Mouse (Mus musculus) testis, adult 2 months (tissue): ENCODE data around the gene Tex29. TPM values are rescaled to one million over a fixed set of nuclear protein-coding genes. Genes with fewer than 3 reads are reported as not detected.

Experiments used
- H3K27ac ChIP-seq: fragments of 200-500 bp; 2 replicates; pipeline ENCODE4 v1.5.1; 2012; ENCODE audit warnings: low read depth, low read length; ENCODE audit not compliant: control insufficient read depth, insufficient read depth
- H3K27me3 ChIP-seq: fragments of 200-500 bp; 2 replicates; pipeline ENCODE4 v1.6.1; 2012; ENCODE audit warnings: mild to moderate bottlenecking, low read length, moderate library complexity; ENCODE audit not compliant: control insufficient read depth, insufficient read depth
- H3K36me3 ChIP-seq: fragments of 200-500 bp; 2 replicates; pipeline ENCODE4 v1.6.1; 2012; ENCODE audit warnings: mild to moderate bottlenecking, low read length; ENCODE audit not compliant: control insufficient read depth, insufficient read depth
- H3K4me1 ChIP-seq: fragments of 200-500 bp; 2 replicates; pipeline ENCODE4 v1.6.1; 2012; ENCODE audit warnings: low read length; ENCODE audit not compliant: control insufficient read depth, insufficient read depth
- H3K4me3 ChIP-seq: fragments of 200-500 bp; 2 replicates; pipeline ENCODE4 v1.5.1; 2012; ENCODE audit warnings: low read depth, mild to moderate bottlenecking, low read length, moderate library complexity, mixed read lengths; ENCODE audit not compliant: control insufficient read depth
- CTCF ChIP-seq: fragments of 200-500 bp; IDR thresholded peaks from 2 replicates; pipeline ENCODE4 v1.5.1; 2012; ENCODE audit warnings: low read depth, mild to moderate bottlenecking, inconsistent platforms, low read length, moderate library complexity; ENCODE audit not compliant: control insufficient read depth, insufficient read depth, insufficient replicate concordance
- POLR2A ChIP-seq: fragments of 200-500 bp; IDR thresholded peaks from 2 replicates; pipeline ENCODE4 v1.6.1; 2012; ENCODE audit warnings: low read depth, mild to moderate bottlenecking, inconsistent platforms, low read length, moderate library complexity; ENCODE audit not compliant: control insufficient read depth
- polyA plus RNA-seq: library from polyadenylated mRNA; depleted of rRNA; stranded (reverse); fragments of >200 nt; gene quantifications from 2 replicates; pipeline ENCODE4 v1.2.3, GENCODE M21; 2012; rRNA removed

Gene Tex29
- polyA plus RNA-seq, 1 experiment, result 190 TPM

- no peak overlapping the region for H3K4me3 ChIP-seq
- no peaks in the 10 kb centered on the region for H3K36me3 ChIP-seq
- no peaks in the 10 kb centered on the region for H3K4me1 ChIP-seq
- no peaks in the 10 kb centered on the region for H3K27me3 ChIP-seq
- no peak overlapping the region for H3K27ac ChIP-seq
- TF ChIP-seq POLR2A (no peak), CTCF (no peak)
Observed at GRCm38 (mm10) chr8:11889156-11890018, 49.1 kb downstream of the Tex29 start.

GRCm38 (mm10) chr8:11892756-11893155 is 52.5 kb downstream of the Tex29 start:
- H3K36me3 ChIP-seq, result no peaks in the 10 kb centered on the region
- H3K4me3 ChIP-seq, result no peak overlapping the region
- H3K27ac ChIP-seq, result no peak overlapping the region
- no peaks in the 10 kb centered on the region for H3K27me3 ChIP-seq
- no peaks in the 10 kb centered on the region for H3K4me1 ChIP-seq
- TF ChIP-seq POLR2A, result no peak
- no peak for TF ChIP-seq CTCF

- no peaks in the 10 kb centered on the region for H3K4me1 ChIP-seq
- no peak overlapping the region for H3K4me3 ChIP-seq
- H3K27ac ChIP-seq, result no peak overlapping the region
- TF ChIP-seq POLR2A, result no peak
- no peak for TF ChIP-seq CTCF
- H3K36me3 ChIP-seq, result no peaks in the 10 kb centered on the region
- H3K27me3 ChIP-seq, result no peaks in the 10 kb centered on the region
Observed at GRCm38 (mm10) chr8:11896022-11896662, 55.9 kb downstream of the Tex29 start.

GRCm38 (mm10) chr8:11896677-11897076 is 56.4 kb downstream of the Tex29 start:
- H3K4me1 ChIP-seq, result no peaks in the 10 kb centered on the region
- H3K27ac ChIP-seq, result no peak overlapping the region
- TF ChIP-seq POLR2A (no peak), CTCF (no peak)
- no peaks in the 10 kb centered on the region for H3K27me3 ChIP-seq
- no peak overlapping the region for H3K4me3 ChIP-seq
- no peaks in the 10 kb centered on the region for H3K36me3 ChIP-seq

GRCm38 (mm10) chr8:11898814-11899213 is 58.5 kb downstream of the Tex29 start:
- no peak for TF ChIP-seq POLR2A
- TF ChIP-seq CTCF, result no peak
- Histone ChIP-seq H3K36me3 (no peaks in the 10 kb centered on the region), H3K4me1 (no peaks in the 10 kb centered on the region), H3K27ac (no peak overlapping the region), H3K27me3 (no peaks in the 10 kb centered on the region), H3K4me3 (no peak overlapping the region)

Other genes with a start within 250 kb of the Tex29 start
- 64.7 and 65.8 TPM in 2 replicates for gene Ankrd10, start 204.7 kb upstream of the Tex29 start, polyA plus RNA-seq
- 38.4 and 47.0 TPM in 2 replicates for gene 1700016D06Rik, start 139.4 kb upstream of the Tex29 start, polyA plus RNA-seq
- gene Arhgef7, start 112.8 kb upstream of the Tex29 start, polyA plus RNA-seq, result 19.9 TPM in 2 replicates